Mouse (Mus musculus): Measurements from ENCODE around the gene Zkscan6.
A peak's percentile ranks its signal among the peaks of the same experiment; 100 is the strongest.

Zkscan6 gene

GRCm38 (mm10) chr11:65814381-65814780 lies 7.4 kb downstream of the Zkscan6 start:
- DNase-seq, result no peak

GRCm38 (mm10) chr11:65816237-65816636 lies 9.3 kb downstream of the Zkscan6 start:
- DNase-seq, result no peak

- DNase-seq, result no peak
These were observed 11.2 kb downstream of the Zkscan6 start for GRCm38 (mm10) chr11:65818193-65818592.

- no peak for DNase-seq
These were observed 13.3 kb downstream of the Zkscan6 start for GRCm38 (mm10) chr11:65820280-65820679.

GRCm38 (mm10) chr11:65820877-65821276 lies 13.9 kb downstream of the Zkscan6 start:
- DNase-seq, result peak; percentile 78

- DNase-seq, result no peak
These were observed 17.6 kb downstream of the Zkscan6 start for GRCm38 (mm10) chr11:65824556-65824955.

- peak; percentile 47 for DNase-seq
These were observed 32.0 kb downstream of the Zkscan6 start for GRCm38 (mm10) chr11:65838999-65839398.

GRCm38 (mm10) chr11:65846446-65846845 lies 39.5 kb downstream of the Zkscan6 start:
- DNase-seq, result no peak

GRCm38 (mm10) chr11:65852066-65852465 lies 45.1 kb downstream of the Zkscan6 start:
- DNase-seq, result peak; percentile 12

- no peak for DNase-seq
These were observed 54.5 kb downstream of the Zkscan6 start for GRCm38 (mm10) chr11:65861476-65861875.

GRCm38 (mm10) chr11:65877146-65877775 lies 70.3 kb downstream of the Zkscan6 start:
- DNase-seq, result no peak

Data from lung, postnatal 14 days (tissue).